Mouse (Mus musculus) megakaryocyte, embryonic 14.5 days (primary cell): ENCODE results near the gene Atg2a.

Experiments used
- FLI1 ChIP-seq: IDR thresholded peaks from 2 replicates; pipeline ENCODE4 v1.6.1; 2012; ENCODE audit warnings: low read length, inconsistent platforms, mixed read lengths
- GATA1 ChIP-seq: IDR thresholded peaks from 3 replicates; pipeline ENCODE4 v1.6.1; 2012; ENCODE audit warnings: mixed read lengths, low read length, inconsistent platforms, borderline replicate concordance

GRCm38 (mm10) chr19:6303831-6304230 is 62.4 kb downstream of the Atg2a start:
- TF ChIP-seq GATA1 = no peak
- TF ChIP-seq FLI1 = no peak
